Mouse (Mus musculus): Measurements from ENCODE around the gene Pkdrej.
"Not testable (repeated sequence)": the region's sequence is repeated elsewhere in the genome, so short reads cannot be mapped to it uniquely, and the experiment has no call there.

Gene Pkdrej

DNA sequence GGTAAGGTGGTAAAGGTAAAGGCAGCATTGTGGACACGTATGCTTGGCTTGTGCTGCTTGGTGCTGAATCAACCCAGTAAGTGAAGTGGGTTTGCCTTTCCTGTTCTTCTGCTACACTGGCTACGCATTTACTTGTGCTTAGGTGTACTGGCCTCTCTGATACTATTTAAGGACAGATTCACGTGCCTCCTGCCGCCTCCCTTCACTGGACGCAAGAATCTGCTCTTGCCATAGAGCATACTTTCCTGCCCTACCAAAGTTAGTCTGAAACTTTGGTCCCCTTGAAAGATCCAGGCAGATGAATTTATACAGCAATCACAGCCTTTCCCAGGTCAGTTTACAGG lies 11.1 kb downstream of the Pkdrej start:
- no peak for DNase-seq (ENCODE audit: low spot score in 2 of 2)

GRCm38 (mm10) chr15:85809091-85809490 lies 12.4 kb downstream of the Pkdrej start:
- DNase-seq (ENCODE audit: low spot score in 2 of 2) = peak; percentile 66 to 76

DNA sequence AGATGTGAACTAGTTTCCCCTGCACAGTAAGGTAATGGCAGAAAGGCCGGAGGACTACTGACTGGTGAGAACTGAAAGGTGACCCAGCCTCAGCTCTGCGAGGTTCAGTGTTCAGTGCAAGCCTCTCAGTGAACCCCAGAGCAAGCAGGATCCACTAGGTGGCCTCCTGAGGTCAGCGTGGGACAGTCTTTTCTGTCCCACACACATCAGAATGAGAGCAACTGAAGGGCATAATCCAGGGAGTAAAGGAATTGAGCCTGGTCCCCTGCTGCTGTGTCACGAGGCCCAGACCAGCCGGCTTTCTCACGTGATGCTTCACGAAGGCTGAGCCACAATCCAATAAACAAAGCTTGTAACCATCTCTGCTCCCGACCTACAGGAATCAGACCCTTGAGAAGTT lies 13.1 kb downstream of the Pkdrej start:
- DNase-seq (ENCODE audit: low spot score in 2 of 2) = no peak

DNA sequence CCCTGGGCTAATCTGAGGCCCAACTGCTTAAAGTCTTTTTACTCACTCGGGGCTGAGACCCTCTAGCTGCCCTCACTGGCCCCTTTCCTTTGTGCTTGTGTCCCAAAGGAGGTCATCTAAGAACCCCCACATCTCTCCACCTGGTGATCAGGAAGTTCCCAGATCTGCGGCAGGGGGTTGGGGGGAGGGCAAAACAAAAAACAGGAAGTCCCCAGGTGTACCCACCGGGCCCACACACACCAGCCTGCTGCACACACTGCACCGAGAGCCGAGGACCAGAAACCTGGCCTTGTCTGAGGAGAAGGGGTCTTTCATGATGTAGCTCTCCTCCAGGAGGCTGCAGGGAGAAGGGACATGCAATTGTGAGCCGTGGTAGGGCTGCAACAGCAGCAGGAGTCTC lies 13.5 kb downstream of the Pkdrej start:
- DNase-seq (ENCODE audit: low spot score in 2 of 2) = peak; percentile 23 to 34

GRCm38 (mm10) chr15:85807404-85807803 lies 14.1 kb downstream of the Pkdrej start:
- no peak for DNase-seq (ENCODE audit: low spot score in 2 of 2)

DNA sequence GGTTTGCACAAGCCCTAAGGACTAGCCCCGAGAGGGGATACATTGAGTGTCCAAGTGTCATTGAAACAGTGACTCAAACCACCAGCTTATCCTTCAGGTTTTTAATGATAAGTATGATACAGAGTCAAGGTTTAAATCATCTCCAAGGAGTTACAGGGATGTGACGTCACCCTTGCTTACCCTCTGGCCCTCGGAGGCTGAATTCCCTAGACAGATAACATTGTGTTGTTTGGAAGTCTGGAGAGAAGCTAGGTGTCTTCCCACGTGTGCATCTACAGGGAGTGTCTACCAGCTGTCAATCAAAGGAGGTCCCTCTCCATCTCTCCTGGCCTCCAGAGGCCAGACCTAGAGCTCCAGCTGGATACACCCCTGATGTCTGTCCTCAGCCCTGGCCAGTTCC lies 14.6 kb downstream of the Pkdrej start:
- no peak for DNase-seq (ENCODE audit: low spot score in 2 of 2)

DNA sequence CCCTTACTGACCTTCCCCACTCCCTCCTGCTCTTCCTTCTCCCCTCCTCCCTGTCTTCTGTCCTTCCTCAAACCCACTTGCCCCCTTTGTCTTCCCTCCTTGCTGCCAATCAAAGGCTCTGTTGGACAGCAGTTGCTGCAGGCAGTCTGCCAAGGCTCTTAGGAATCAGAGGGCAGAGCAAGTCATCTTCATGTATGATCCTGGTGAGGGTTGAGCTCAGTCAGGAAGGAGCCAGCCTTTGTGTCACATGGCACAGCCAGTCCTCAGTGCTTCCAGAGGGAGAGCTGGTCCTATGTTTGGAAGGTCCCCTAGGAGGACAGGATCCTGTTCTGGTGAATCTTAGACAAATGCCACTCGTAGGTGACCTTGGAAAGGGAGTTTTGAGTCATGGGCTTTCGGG lies 18.6 kb downstream of the Pkdrej start:
- DNase-seq (ENCODE audit: low spot score in 2 of 2) = no peak

DNA sequence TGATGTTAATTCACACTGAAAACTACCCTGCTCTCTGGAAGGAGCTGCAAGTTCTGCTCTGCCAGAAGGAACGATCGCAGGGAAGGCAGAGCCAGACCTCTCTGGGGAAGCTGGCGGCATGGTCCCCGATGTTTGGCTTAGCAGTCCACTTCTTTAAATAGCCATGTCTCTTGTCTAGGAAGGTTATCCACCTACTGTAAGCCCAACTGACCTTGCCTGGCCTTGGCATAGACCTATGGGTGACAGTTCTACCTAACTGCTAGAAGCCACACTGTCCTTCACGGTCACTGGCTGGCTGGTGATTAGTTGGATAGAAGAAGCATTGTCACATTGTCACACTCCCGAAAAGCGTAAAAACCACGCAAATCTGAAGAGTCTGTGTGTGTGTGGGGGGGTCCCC lies 22.9 kb downstream of the Pkdrej start:
- DNase-seq (ENCODE audit: low spot score in 2 of 2) = no peak

DNA sequence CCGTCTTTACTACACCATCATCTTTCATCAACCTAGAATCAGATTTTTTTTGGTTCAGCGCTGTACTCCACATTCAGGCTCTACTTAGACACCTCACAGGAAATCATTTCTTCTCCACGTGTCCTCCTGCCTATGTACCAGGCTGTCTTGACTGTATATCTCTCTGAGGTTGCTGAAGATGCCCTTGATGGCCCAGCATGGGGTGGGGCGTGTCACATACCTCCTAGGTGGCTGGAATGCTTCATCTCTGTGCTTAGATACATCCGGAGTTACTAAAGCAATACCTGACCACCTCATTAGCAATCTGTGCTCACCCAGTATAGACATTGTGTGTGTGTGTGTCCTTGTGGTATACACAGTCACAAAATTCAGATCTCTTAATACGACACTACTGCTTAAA lies 26.0 kb downstream of the Pkdrej start:
- no peak for DNase-seq (ENCODE audit: low spot score in 2 of 2)

- no peak for DNase-seq (ENCODE audit: low spot score in 2 of 2)
These were observed 28.7 kb downstream of the Pkdrej start for GRCm38 (mm10) chr15:85792819-85793218.

- DNase-seq (ENCODE audit: low spot score in 2 of 2) = no peak
These were observed 30.1 kb downstream of the Pkdrej start for GRCm38 (mm10) chr15:85791449-85791848.

GRCm38 (mm10) chr15:85788633-85789032 lies 32.9 kb downstream of the Pkdrej start:
- DNase-seq (ENCODE audit: low spot score in 2 of 2) = no peak

- DNase-seq (ENCODE audit: low spot score in 2 of 2) = no peak
These were observed 33.5 kb downstream of the Pkdrej start for GRCm38 (mm10) chr15:85788051-85788450.

DNA sequence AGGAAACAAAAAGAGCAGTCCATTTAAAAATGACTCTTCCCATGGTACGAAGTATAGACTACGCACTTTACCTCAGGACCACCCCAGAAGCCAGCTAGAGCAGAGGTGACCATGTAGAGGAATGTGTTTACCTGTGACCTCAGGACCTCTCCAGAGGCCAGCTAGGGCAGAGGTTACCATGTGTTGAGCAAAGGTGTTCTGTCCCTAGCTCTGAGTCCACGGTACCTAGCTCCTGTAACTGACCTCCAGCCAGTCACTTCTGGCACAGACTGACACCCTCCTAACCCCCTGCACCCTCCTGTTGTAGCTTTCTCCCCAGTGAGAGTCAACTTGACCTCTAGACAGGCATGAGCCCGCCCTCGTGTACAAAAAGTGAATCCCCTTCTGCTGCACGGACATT lies 34.1 kb downstream of the Pkdrej start:
- DNase-seq (ENCODE audit: low spot score in 2 of 2) = no peak

DNA sequence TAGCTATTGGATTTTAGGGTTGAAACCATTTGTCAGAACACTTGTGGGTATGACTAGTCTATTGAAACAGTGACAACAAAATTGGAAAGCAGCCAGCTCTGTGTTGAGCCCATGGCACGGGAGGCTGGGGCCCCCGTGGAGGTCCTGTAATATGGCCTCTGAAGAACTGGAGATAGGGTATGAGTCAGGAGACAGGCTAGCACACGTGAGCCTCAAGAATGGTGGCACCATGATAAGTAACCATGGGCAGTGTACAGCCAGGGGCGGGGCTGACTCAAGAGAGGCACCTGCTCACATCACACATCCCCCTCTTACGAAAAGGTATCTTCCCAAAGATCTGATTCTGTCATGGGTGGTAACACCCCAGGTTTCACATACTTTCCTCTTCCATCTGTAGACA lies 34.8 kb downstream of the Pkdrej start:
- DNase-seq (ENCODE audit: low spot score in 2 of 2) = no peak

DNA sequence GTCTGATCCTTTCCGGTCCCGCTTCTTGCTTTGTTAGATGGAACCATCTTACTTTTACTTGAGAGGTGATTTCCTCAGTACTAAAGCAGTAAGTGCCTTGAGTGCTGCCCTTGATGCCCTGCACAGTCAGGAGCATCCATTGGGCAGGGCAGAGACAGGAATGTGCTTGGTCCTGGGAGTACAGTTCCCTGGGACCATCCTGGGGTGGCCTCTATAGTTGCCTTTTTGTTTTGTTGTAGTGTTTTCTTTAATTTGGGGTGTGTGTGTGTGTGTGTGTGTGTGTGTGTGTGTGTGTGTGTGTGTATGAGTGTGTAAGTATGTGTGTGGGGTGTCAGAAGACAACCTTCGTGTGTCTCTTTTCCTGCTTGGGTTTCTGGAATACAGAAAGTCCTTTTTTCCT lies 37.2 kb downstream of the Pkdrej start:
- DNase-seq (ENCODE audit: low spot score in 2 of 2) = no peak

DNA sequence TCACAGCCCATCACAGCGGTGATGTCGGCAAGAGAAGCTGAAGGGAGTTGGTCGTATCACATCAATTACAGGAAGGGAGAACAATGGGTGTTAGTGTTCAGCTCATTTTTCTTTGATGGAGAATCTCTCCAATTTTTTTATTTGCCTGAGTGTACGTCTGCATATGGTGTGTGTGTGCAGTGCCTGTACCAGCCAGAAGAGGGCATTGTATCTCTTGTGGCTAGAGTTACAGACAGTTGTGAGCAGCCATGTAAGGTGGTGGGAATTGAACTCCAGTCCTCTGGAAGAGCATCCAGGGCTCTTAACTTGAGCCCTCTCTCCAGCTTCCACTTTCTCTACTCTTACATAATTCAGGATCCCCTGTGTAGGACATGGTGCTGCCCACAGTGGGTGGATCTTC lies 38.4 kb downstream of the Pkdrej start:
- DNase-seq (ENCODE audit: low spot score in 2 of 2) = no peak

DNA sequence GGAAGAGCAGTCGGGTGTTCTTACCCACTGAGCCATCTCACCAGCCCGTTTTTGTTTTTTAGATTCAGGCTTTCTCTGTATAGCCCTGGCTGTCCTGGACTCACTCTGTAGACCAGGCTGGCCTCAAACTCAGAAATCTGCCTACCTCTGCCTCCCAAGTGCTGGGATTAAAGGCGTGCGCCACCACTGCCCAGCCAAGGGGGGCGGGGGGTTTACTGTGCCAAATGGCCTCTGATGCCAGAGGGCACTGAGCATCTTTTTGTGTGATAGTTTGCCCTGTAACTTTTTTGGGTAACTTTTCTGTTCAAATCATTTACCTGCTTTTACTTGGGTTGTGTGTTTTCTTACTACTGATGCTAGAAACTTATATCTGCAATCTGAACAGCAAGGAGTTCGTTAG lies 42.6 kb downstream of the Pkdrej start:
- not testable (repeated sequence) for DNase-seq (ENCODE audit: low spot score in 2 of 2)

DNA sequence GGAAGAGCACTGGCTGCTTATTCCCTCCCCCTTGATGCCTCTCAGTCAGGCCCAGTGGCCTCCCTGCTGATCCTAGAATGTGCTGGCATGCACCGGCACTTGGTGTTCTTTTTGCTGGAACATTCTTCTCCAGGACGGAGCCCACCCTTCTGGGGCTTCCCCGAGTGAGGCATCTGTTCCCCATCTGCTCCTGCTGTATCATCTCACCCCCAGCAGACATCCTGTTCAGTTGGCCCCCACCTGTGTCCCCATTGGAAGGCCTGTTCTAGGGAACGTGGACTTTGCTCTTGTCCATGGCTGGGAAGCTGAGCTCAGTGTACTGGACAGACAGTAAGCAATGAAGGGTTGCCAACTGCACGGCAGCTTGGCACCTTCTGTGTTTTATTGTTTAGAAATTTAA lies 44.8 kb downstream of the Pkdrej start:
- DNase-seq (ENCODE audit: low spot score in 2 of 2) = no peak

DNA sequence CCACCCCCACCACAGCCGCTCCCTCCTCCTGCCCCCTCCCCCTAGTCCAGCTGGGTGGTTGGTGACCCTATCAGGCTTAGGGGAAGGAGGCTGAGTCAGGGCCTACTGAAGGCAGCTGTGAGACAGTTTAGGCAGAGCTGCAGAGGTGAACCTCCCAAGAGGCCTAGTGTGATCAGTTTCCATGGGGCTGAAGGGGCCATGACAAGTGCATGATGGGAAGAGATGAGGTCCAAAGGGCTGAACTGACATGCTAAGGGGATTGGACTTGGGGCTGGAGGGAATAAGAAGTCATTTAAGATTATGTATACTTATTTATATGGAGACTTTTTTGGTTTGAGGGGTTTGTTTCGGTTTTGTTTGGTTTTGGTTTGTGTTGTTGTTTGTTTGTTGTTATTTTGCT lies 45.3 kb downstream of the Pkdrej start:
- no peak for DNase-seq (ENCODE audit: low spot score in 2 of 2)

- no peak for DNase-seq (ENCODE audit: low spot score in 2 of 2)
These were observed 46.5 kb downstream of the Pkdrej start for GRCm38 (mm10) chr15:85775001-85775400.

DNA sequence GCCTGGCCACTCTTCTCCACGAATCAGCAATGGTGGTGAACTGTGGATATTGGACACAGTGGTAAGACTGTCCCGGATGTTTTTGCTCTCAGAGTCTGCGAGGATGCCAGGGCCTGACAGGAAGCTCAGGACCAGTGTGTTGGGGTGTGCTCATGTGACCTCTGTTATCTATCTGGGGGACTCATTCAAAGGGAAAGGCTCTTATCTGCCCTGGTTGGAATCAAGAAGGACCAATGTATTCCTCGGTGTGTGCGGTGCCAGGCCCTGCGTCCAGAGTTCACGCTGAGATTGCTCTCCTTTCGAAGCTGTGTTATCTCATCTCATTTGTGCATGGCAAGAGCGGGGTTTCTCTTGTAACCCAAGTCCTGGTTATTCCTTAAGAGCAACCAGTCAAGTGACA lies 47.1 kb downstream of the Pkdrej start:
- no peak for DNase-seq (ENCODE audit: low spot score in 2 of 2)

DNA sequence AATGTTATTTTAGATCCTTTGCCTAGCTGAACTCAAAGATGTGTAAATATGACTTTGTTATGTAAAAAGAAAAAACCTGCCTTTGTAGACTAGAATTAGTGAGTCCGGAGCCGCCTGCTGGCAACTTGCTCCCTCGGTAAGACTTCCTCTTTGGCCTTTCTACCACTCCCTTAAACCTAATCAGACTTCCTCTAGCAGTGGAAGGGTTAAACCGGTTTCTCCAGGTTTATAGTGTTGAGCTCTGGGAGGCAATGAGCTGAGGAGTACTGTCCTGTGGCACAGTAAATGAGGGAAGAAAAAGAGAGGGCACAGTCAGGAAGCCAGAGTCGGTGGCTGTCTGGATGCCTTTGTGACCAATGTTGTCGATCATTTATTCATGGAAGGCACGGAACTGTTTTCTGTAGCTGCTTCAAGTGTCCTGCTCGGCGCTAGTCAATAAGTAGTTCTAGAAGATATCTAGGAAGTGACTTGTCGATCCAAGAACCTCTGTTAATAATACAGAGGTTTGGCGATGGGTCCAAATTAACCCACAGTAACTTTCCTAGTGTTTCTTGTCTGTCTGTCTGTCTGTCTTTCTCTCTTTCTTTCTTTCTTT lies 49.3 kb downstream of the Pkdrej start:
- DNase-seq (ENCODE audit: low spot score in 2 of 2) = no peak

GRCm38 (mm10) chr15:85771306-85772121 lies 50.0 kb downstream of the Pkdrej start:
- DNase-seq (ENCODE audit: low spot score in 2 of 2) = no peak

Data from thymus, postnatal 10 days (tissue).